Mouse (Mus musculus) urinary bladder, adult 2 months (tissue): ENCODE results near the gene Ano8. TPM values are rescaled to one million over a fixed set of nuclear protein-coding genes. Genes with fewer than 3 reads are reported as not detected.
"Not testable (repeated sequence)": the region's sequence is repeated elsewhere in the genome, so short reads cannot be mapped to it uniquely, and the experiment has no call there.

ENCODE experiments used
- DNase-seq: peaks from one replicate; pipeline ENCODE4 v3.0.0; 2022; ENCODE audit warnings: low spot score
- polyA plus RNA-seq: library from polyadenylated mRNA; depleted of rRNA; stranded (reverse); fragments of >200 nt; gene quantifications from 2 replicates; pipeline ENCODE4 v1.2.3, GENCODE M21; 2012; rRNA removed

The Ano8 gene
- polyA plus RNA-seq, 1 experiment, result 23.9 TPM

- DNase-seq, result no peak
These were observed 44.4 kb downstream of the Ano8 start for GRCm38 (mm10) chr8:71441404-71441803.

- DNase-seq, result no peak
These were observed 48.7 kb downstream of the Ano8 start for GRCm38 (mm10) chr8:71437041-71437440.

- DNase-seq, result not testable (repeated sequence)
These were observed 52.8 kb downstream of the Ano8 start for GRCm38 (mm10) chr8:71432935-71433334.

Other genes with a start within 250 kb of the Ano8 start
- gene Myo9b, start 213.2 kb downstream of the Ano8 start, polyA plus RNA-seq, result 12.4 and 23.8 TPM in 2 replicates
- gene Haus8, start 213.0 kb downstream of the Ano8 start, polyA plus RNA-seq, result 7.6 and 8.4 TPM in 2 replicates
- gene Use1, start 119.1 kb downstream of the Ano8 start, polyA plus RNA-seq, result 218 and 244 TPM in 2 replicates
- 10.3 and 12.0 TPM in 2 replicates for gene Ocel1, start 114.7 kb downstream of the Ano8 start, polyA plus RNA-seq
- 65.7 and 75.0 TPM in 2 replicates for gene Nr2f6, start 104.0 kb downstream of the Ano8 start, polyA plus RNA-seq
- 22.0 and 23.9 TPM in 2 replicates for gene Ushbp1, start 90.2 kb downstream of the Ano8 start, polyA plus RNA-seq
- 87.3 and 92.4 TPM in 2 replicates for gene Babam1, start 89.1 kb downstream of the Ano8 start, polyA plus RNA-seq
- gene Ankle1, start 80.0 kb downstream of the Ano8 start, polyA plus RNA-seq, result 1.9 and 2.6 TPM in 2 replicates
- gene Abhd8, start 22.3 kb downstream of the Ano8 start, polyA plus RNA-seq, result 43.8 and 49.5 TPM in 2 replicates
- 38.5 and 45.3 TPM in 2 replicates for gene Mrpl34, start 21.0 kb downstream of the Ano8 start, polyA plus RNA-seq
- gene Dda1, start 16.8 kb downstream of the Ano8 start, polyA plus RNA-seq, result 56.7 and 67.3 TPM in 2 replicates
- 21.9 and 25.5 TPM in 2 replicates for gene Gtpbp3, start 2.1 kb upstream of the Ano8 start, polyA plus RNA-seq
- gene Plvap, start 25.8 kb upstream of the Ano8 start, polyA plus RNA-seq, result 59.3 and 67.0 TPM in 2 replicates
- gene Ccdc194, start 39.7 kb upstream of the Ano8 start, polyA plus RNA-seq, result 0.12 TPM in 2 replicates
- 110 and 117 TPM in 2 replicates for gene Bst2, start 51.5 kb upstream of the Ano8 start, polyA plus RNA-seq
- gene Mvb12a, start 57.0 kb upstream of the Ano8 start, polyA plus RNA-seq, result 96.1 and 115 TPM in 2 replicates
- 2.3 and 3.0 TPM in 2 replicates for gene Tmem221, start 72.9 kb upstream of the Ano8 start, polyA plus RNA-seq
- gene Nxnl1, start 80.6 kb upstream of the Ano8 start, polyA plus RNA-seq, result 0.01 and 0.04 TPM in 2 replicates
- gene Slc27a1, start 82.9 kb upstream of the Ano8 start, polyA plus RNA-seq, result 57.3 and 63.8 TPM in 2 replicates
- gene Pgls, start 106.2 kb upstream of the Ano8 start, polyA plus RNA-seq, result 41.7 and 60.4 TPM in 2 replicates
- gene Fam129c, start 111.7 kb upstream of the Ano8 start, polyA plus RNA-seq, result 3.1 and 3.7 TPM in 2 replicates
- gene Colgalt1, start 125.0 kb upstream of the Ano8 start, polyA plus RNA-seq, result 124 and 144 TPM in 2 replicates
- 0.44 and 0.47 TPM in 2 replicates for gene Unc13a, start 185.8 kb upstream of the Ano8 start, polyA plus RNA-seq
- gene Jak3, start 190.3 kb upstream of the Ano8 start, polyA plus RNA-seq, result 14.9 and 17.1 TPM in 2 replicates
- gene Insl3, start 203.3 kb upstream of the Ano8 start, polyA plus RNA-seq, result 7.7 and 11.7 TPM in 2 replicates
- 4.8 and 7.4 TPM in 2 replicates for gene B3gnt3, start 215.8 kb upstream of the Ano8 start, polyA plus RNA-seq
- 4.5 and 5.3 TPM in 2 replicates for gene Fcho1, start 239.8 kb upstream of the Ano8 start, polyA plus RNA-seq